Mouse (Mus musculus): Measurements from ENCODE around the gene Smyd4. TPM values are rescaled to one million over a fixed set of nuclear protein-coding genes. Genes with fewer than 3 reads are reported as not detected.

The Smyd4 gene
- total RNA-seq, 2 experiments from 2014 or later: 4.0 to 4.3 TPM

- Histone ChIP-seq H3K4me3 (no peak overlapping the region), H3K27ac (no peak overlapping the region)
- TF ChIP-seq CTCF (IDR thresholded peaks at IDR 0.05): no peak
- no peak for DNase-seq
- intact Hi-C loops (cut with DNase I): no loop called here
Measured at GRCm38 (mm10) chr11:75325116-75325968, 22.9 kb upstream of the Smyd4 start.

- no peak for TF ChIP-seq CTCF (IDR thresholded peaks at IDR 0.05)
- intact Hi-C loops (cut with DNase I): no loop called here
- Histone ChIP-seq H3K4me3 (no peak overlapping the region), H3K27ac (no peak overlapping the region)
- DNase-seq: no peak
Measured at GRCm38 (mm10) chr11:75325969-75326311, 22.3 kb upstream of the Smyd4 start.

GRCm38 (mm10) chr11:75336676-75337075 lies 11.6 kb upstream of the Smyd4 start:
- H3K4me3 ChIP-seq: no peak overlapping the region
- no peak overlapping the region for H3K27ac ChIP-seq
- intact Hi-C loops (cut with DNase I): no loop called here
- no peak for TF ChIP-seq CTCF (IDR thresholded peaks at IDR 0.05)
- no peak for DNase-seq

- intact Hi-C loops (cut with DNase I): no loop called here
- H3K27ac ChIP-seq: no peak overlapping the region
Measured at GRCm38 (mm10) chr11:75337246-75337645, 11.0 kb upstream of the Smyd4 start.

GRCm38 (mm10) chr11:75340076-75340475 lies 8.2 kb upstream of the Smyd4 start:
- Histone ChIP-seq H3K4me3 (no peak overlapping the region), H3K27ac (no peak overlapping the region)
- no peak for DNase-seq
- no peak for TF ChIP-seq CTCF (IDR thresholded peaks at IDR 0.05)
- intact Hi-C loops (cut with DNase I): no loop called here

More at GRCm38 (mm10) chr11:75337246-75337645, 11.0 kb upstream of the Smyd4 start:
- TF ChIP-seq CTCF (IDR thresholded peaks at IDR 0.05): no peak
- H3K4me3 ChIP-seq: no peak overlapping the region
- no peak for DNase-seq

GRCm38 (mm10) chr11:75340698-75341345 lies 7.4 kb upstream of the Smyd4 start:
- DNase-seq: no peak
- intact Hi-C loops (cut with DNase I): no loop called here
- H3K27ac ChIP-seq: no peak overlapping the region
- no peak for TF ChIP-seq CTCF (IDR thresholded peaks at IDR 0.05)
- H3K4me3 ChIP-seq: no peak overlapping the region

- H3K27ac ChIP-seq: no peak overlapping the region
- H3K4me3 ChIP-seq: no peak overlapping the region
- no peak for TF ChIP-seq CTCF (IDR thresholded peaks at IDR 0.05)
- intact Hi-C loops (cut with DNase I): no loop called here
- DNase-seq: no peak
Measured at GRCm38 (mm10) chr11:75343096-75343495, 5.1 kb upstream of the Smyd4 start.

GRCm38 (mm10) chr11:75344163-75344562 lies 4.1 kb upstream of the Smyd4 start:
- TF ChIP-seq CTCF (IDR thresholded peaks at IDR 0.05): no peak
- no peak overlapping the region for H3K4me3 ChIP-seq
- intact Hi-C loops (cut with DNase I): no loop called here

GRCm38 (mm10) chr11:75344716-75345115 lies 3.5 kb upstream of the Smyd4 start:
- no peak for DNase-seq
- no peak for TF ChIP-seq CTCF (IDR thresholded peaks at IDR 0.05)
- H3K4me3 ChIP-seq: no peak overlapping the region
- intact Hi-C loops (cut with DNase I): no loop called here
- no peak overlapping the region for H3K27ac ChIP-seq

More at GRCm38 (mm10) chr11:75344163-75344562, 4.1 kb upstream of the Smyd4 start:
- H3K27ac ChIP-seq: no peak overlapping the region
- DNase-seq: no peak

- Histone ChIP-seq H3K4me3 (no peak overlapping the region), H3K27ac (no peak overlapping the region)
- TF ChIP-seq CTCF (IDR thresholded peaks at IDR 0.05): no peak
- intact Hi-C loops (cut with DNase I): no loop called here
- DNase-seq: no peak
Measured at GRCm38 (mm10) chr11:75346556-75347187, 1.6 kb upstream of the Smyd4 start.

- intact Hi-C loops (cut with DNase I): no loop called here
- H3K4me3 ChIP-seq: peak overlapping the region; percentile 88
- H3K27ac ChIP-seq: peak overlapping the region; percentile 86
- TF ChIP-seq CTCF (IDR thresholded peaks at IDR 0.05): no peak
- no peak for DNase-seq
Measured at GRCm38 (mm10) chr11:75347188-75347585, 1.0 kb upstream of the Smyd4 start.

GRCm38 (mm10) chr11:75347596-75347995 lies 637 bp upstream of the Smyd4 start:
- no peak for TF ChIP-seq CTCF (IDR thresholded peaks at IDR 0.05)
- DNase-seq: no peak
- Histone ChIP-seq H3K4me3 (peak overlapping the region; percentile 88), H3K27ac (peak overlapping the region; percentile 86)
- intact Hi-C loops (cut with DNase I): no loop called here

GRCm38 (mm10) chr11:75348890-75349261 lies 643 bp downstream of the Smyd4 start:
- no peak for DNase-seq
- TF ChIP-seq CTCF (IDR thresholded peaks at IDR 0.05): no peak
- H3K4me3 ChIP-seq: peak overlapping the region; percentile 88
- peak overlapping the region; percentile 86 for H3K27ac ChIP-seq
- intact Hi-C loops (cut with DNase I): no loop called here

Data from gastrocnemius, adult 2 months (tissue).